In genomic region chr15:25877798-25878197, GRCm38 (mm10) we compare ENCODE assay signal across 14 mouse cellular contexts. TPM values are rescaled to one million over a fixed set of nuclear protein-coding genes. Genes with fewer than 3 reads are reported as not detected.
A peak's percentile ranks its signal among the peaks of the same experiment; 100 is the strongest.
DNase-seq lines count a peak whose midpoint lies in the region; ATAC-seq and TF ChIP-seq lines count a peak whose summit lies in the region.
"Had no signal": no experiment of that assay in that cellular context is flagged by ENCODE, and none has a peak within 500 bp of the region (broad histone marks: within the 10 kb centered on the region; RNA-seq: fewer than 3 reads in every experiment).

No protein-coding gene starts in this region.

- no peak for TF ChIP-seq POLR2A in lung, adult 2 months (IDR thresholded peaks at IDR 0.05; ENCODE audit: borderline replicate concordance, extremely low read depth, low read depth, low read length)

- intact Hi-C loops in gastrocnemius, adult 2 months (cut with DNase I), result no loop called here

- DNase-seq in layer of hippocampus, adult 2 months (ENCODE audit: low spot score in 2 of 2), result no peak
- DNase-seq in layer of hippocampus, adult 11-12 months (ENCODE audit: low spot score), result no peak
- peak; percentile 72 for DNase-seq in brain, adult 2 months (ENCODE audit: low read depth, low spot score)
- DNase-seq in hindbrain, postnatal 0 days (ENCODE audit: low spot score), result peak; percentile 31
- DNase-seq in ovary, postnatal 10 days (ENCODE audit: low spot score), result no peak
- no peak for DNase-seq in gastrocnemius, adult 2 months
- no peak for DNase-seq in lung, adult 2 months
- DNase-seq: adrenal gland, adult 2 months; cerebellum, adult 11 months; right cerebral cortex, postnatal 14 days had no signal

- H3K27ac ChIP-seq in layer of hippocampus, adult 2 months, result peak overlapping the region; percentile 36
- H3K27ac ChIP-seq in hindbrain, postnatal 0 days, result peak overlapping the region; percentile 32; the same call in 1 of the 2 replicates
- H3K27ac ChIP-seq in neural tube, embryonic 14.5 days (ENCODE audit: low read depth, low read length), result no peak overlapping the region
- H3K27ac ChIP-seq in gastrocnemius, adult 2 months, result no peak overlapping the region
- H3K27ac ChIP-seq: heart, embryonic 10.5 days; limb, embryonic 12.5 days; lung, embryonic 15.5 days had no signal

- no peaks in the 10 kb centered on the region for H3K9me3 ChIP-seq in hindbrain, postnatal 0 days (ENCODE audit: low read length)
- H3K9me3 ChIP-seq in neural tube, embryonic 14.5 days (ENCODE audit: control insufficient read depth, low read length), result no peaks in the 10 kb centered on the region
- H3K9me3 ChIP-seq: heart, embryonic 10.5 days; limb, embryonic 12.5 days; lung, embryonic 15.5 days had no signal

- WGBS in hindbrain, postnatal 0 days, result 31% methylated on average over 7 of the region's 7 CpGs
- WGBS in neural tube, embryonic 14.5 days, result 19% methylated on average over 7 of the region's 7 CpGs
- 57% methylated on average over 7 of the region's 7 CpGs for WGBS in lung, adult 2 months

- H3K4me3 ChIP-seq in layer of hippocampus, adult 2 months, result no peak overlapping the region
- no peak overlapping the region for H3K4me3 ChIP-seq in hindbrain, postnatal 0 days (ENCODE audit: low read length)
- H3K4me3 ChIP-seq in neural tube, embryonic 14.5 days (ENCODE audit: low read depth, low read length), result no peak overlapping the region
- no peak overlapping the region for H3K4me3 ChIP-seq in gastrocnemius, adult 2 months
- no peak overlapping the region for H3K4me3 ChIP-seq in lung, adult 2 months (replicated peaks; ENCODE audit: extremely low read depth, low read depth, low read length)
- H3K4me3 ChIP-seq: heart, embryonic 10.5 days; limb, embryonic 12.5 days; lung, embryonic 15.5 days had no signal

- H3K4me2 ChIP-seq in hindbrain, postnatal 0 days (ENCODE audit: low read depth, low read length), result no peak overlapping the region
- no peak overlapping the region for H3K4me2 ChIP-seq in neural tube, embryonic 14.5 days (ENCODE audit: low read depth, low read length)
- H3K4me2 ChIP-seq: limb, embryonic 12.5 days; lung, embryonic 15.5 days had no signal

- H3K36me3 ChIP-seq in hindbrain, postnatal 0 days (ENCODE audit: insufficient read depth, low read length), result no peaks in the 10 kb centered on the region
- H3K36me3 ChIP-seq in neural tube, embryonic 14.5 days (ENCODE audit: control insufficient read depth, insufficient read depth, low read length), result no peaks in the 10 kb centered on the region
- H3K36me3 ChIP-seq: heart, embryonic 10.5 days; limb, embryonic 12.5 days; lung, embryonic 15.5 days had no signal

- H3K27me3 ChIP-seq in hindbrain, postnatal 0 days (ENCODE audit: insufficient read depth, low read length), result no peaks in the 10 kb centered on the region
- H3K27me3 ChIP-seq in neural tube, embryonic 14.5 days (ENCODE audit: control insufficient read depth, insufficient read depth, low read length), result no peaks in the 10 kb centered on the region
- H3K27me3 ChIP-seq: limb, embryonic 12.5 days; lung, embryonic 15.5 days had no signal

- TF ChIP-seq CTCF in layer of hippocampus, adult 2 months (conservative IDR thresholded peaks at IDR 0.05), result no peak
- TF ChIP-seq CTCF in hindbrain, postnatal 0 days (IDR thresholded peaks at IDR 0.05; ENCODE audit: low read depth), result no peak
- TF ChIP-seq CTCF in gastrocnemius, adult 2 months (IDR thresholded peaks at IDR 0.05), result no peak
- no peak for TF ChIP-seq CTCF in lung, adult 2 months (IDR thresholded peaks at IDR 0.05; ENCODE audit: insufficient read depth, low read length)

- H3K4me1 ChIP-seq in hindbrain, postnatal 0 days (ENCODE audit: insufficient read depth, low read length), result peaks cover 10% of the 10 kb centered on the region; the same call in 1 of the 2 replicates
- 0 out of 2 replicates have a peak, but pooled peaks cover 4% of the 10 kb centered on the region for H3K4me1 ChIP-seq in neural tube, embryonic 14.5 days (ENCODE audit: control insufficient read depth, insufficient read depth, low read length)
- no peaks in the 10 kb centered on the region for H3K4me1 ChIP-seq in lung, adult 2 months (ENCODE audit: control insufficient read depth, insufficient read depth, low read length)

- H3K9ac ChIP-seq in hindbrain, postnatal 0 days (replicated peaks; ENCODE audit: low read length), result no peak overlapping the region
- no peak overlapping the region for H3K9ac ChIP-seq in neural tube, embryonic 14.5 days (replicated peaks; ENCODE audit: low read depth, low read length)
- H3K9ac ChIP-seq: limb, embryonic 12.5 days; lung, embryonic 15.5 days had no signal

- ATAC-seq in hindbrain, postnatal 0 days, result 0 out of 2 replicates have a peak, but pooled peaks have one; percentile 50
- peak; percentile 22; the same call in 1 of the 2 replicates for ATAC-seq in neural tube, embryonic 14.5 days (ENCODE audit: low read depth)

RNA-seq across cellular contexts. Expression of gene Retreg1, which starts 34.8 kb away (rescaled TPM):
- 10 to 100 TPM; 27.3 to 28.6 TPM for total RNA-seq in layer of hippocampus, adult 2 months (2021)
- 31.7 and 49.9 TPM in 2 replicates for total RNA-seq in hindbrain, postnatal 0 days (2014; rRNA removed)
- polyA plus RNA-seq in hindbrain, postnatal 0 days (2015; fragmentation: Nextera tagmentation; extraction: Ambion mirVana), result 20.8 and 21.0 TPM in 2 replicates
- polyA plus RNA-seq in neural tube, embryonic 14.5 days (2014; fragmentation: Nextera tagmentation; extraction: Ambion mirVana), result 16.7 and 17.8 TPM in 2 replicates
- total RNA-seq in gastrocnemius, adult 2 months (2021), result 100 to 1,000 TPM; 170 to 181 TPM
- polyA plus RNA-seq in lung, adult 2 months (2012; rRNA removed), result 10.9 and 15.5 TPM in 2 replicates

Comparison
In these comparisons a context has a peak if more than half of its experiments do, and no peak if none do; other contexts are left out.
1. DNase-seq: peak in brain, adult 2 months (single experiment) and hindbrain, postnatal 0 days (single experiment); none in layer of hippocampus, adult 2 months (0 of 2), layer of hippocampus, adult 11-12 months (single experiment), ovary, postnatal 10 days (single experiment), gastrocnemius, adult 2 months (single experiment) and lung, adult 2 months (single experiment).
2. H3K27ac ChIP-seq: peak in layer of hippocampus, adult 2 months (single experiment) and hindbrain, postnatal 0 days (single experiment); none in neural tube, embryonic 14.5 days (single experiment) and gastrocnemius, adult 2 months (single experiment).